Mouse (Mus musculus): ENCODE results near the gene Gm9507. TPM values are rescaled to one million over a fixed set of nuclear protein-coding genes. Genes with fewer than 3 reads are reported as not detected.
"Not testable (repeated sequence)": the region's sequence is repeated elsewhere in the genome, so short reads cannot be mapped to it uniquely, and the experiment has no call there.

Gene Gm9507
- polyA plus RNA-seq, 1 experiment from 2014 or later = not detected

- Histone ChIP-seq H3K27me3 (replicated peaks) (no peaks in the 10 kb centered on the region), H3K9ac (no peak within 1 kb of the TSS), H3K4me1 (0 out of 2 replicates have a peak, but pooled peaks cover 4% of the 10 kb centered on the region), H3K4me2 (no peak within 1 kb of the TSS), H3K4me3 (replicated peaks) (no peak within 1 kb of the TSS), H3K9me3 (no peaks in the 10 kb centered on the region), H3K27ac (no peak within 1 kb of the TSS), H3K36me3 (no peaks in the 10 kb centered on the region)
- no peak for ATAC-seq (ENCODE audit: insufficient read depth, low FRiP score, low read depth)
- 68% methylated on average over 8 of the region's 8 CpGs for WGBS
Measured at GRCm38 (mm10) chr10:77798921-77799508, 12.6 kb downstream of the Gm9507 start, which contains the start of gene Gm19668. Gm19668 (minus strand) TSS chr10:77799133.

GRCm38 (mm10) chr10:77798164-77798920, 13.3 kb downstream of the Gm9507 start:
- H3K36me3 ChIP-seq; H3K27me3 ChIP-seq (replicated peaks); H3K4me2 ChIP-seq; H3K4me3 ChIP-seq (replicated peaks); H3K27ac ChIP-seq; H3K9me3 ChIP-seq; ATAC-seq (ENCODE audit: insufficient read depth, low FRiP score, low read depth); H3K9ac ChIP-seq; H3K4me1 ChIP-seq: not testable (repeated sequence)
- 53% methylated on average over 3 of the region's 3 CpGs for WGBS

- H3K27me3 ChIP-seq (replicated peaks) = no peaks in the 10 kb centered on the region
- no peak overlapping the region for H3K4me2 ChIP-seq
- no peaks in the 10 kb centered on the region for H3K9me3 ChIP-seq
- no peak for ATAC-seq (ENCODE audit: insufficient read depth, low FRiP score, low read depth)
- H3K36me3 ChIP-seq = no peaks in the 10 kb centered on the region
- H3K27ac ChIP-seq = no peak overlapping the region
- WGBS = 24% methylated on average over 3 of the region's 3 CpGs
- no peak overlapping the region for H3K4me3 ChIP-seq (replicated peaks)
- 0 out of 2 replicates have a peak, but pooled peaks cover 4% of the 10 kb centered on the region for H3K4me1 ChIP-seq
- no peak overlapping the region for H3K9ac ChIP-seq
Measured at GRCm38 (mm10) chr10:77797677-77798076, 14.0 kb downstream of the Gm9507 start.

GRCm38 (mm10) chr10:77794976-77795375, 16.7 kb downstream of the Gm9507 start, which contains the start of gene Gm9639:
Gm9639 (minus strand) TSS chr10:77795076.
- Histone ChIP-seq H3K4me3 (replicated peaks) (no peak within 1 kb of the TSS), H3K36me3 (no peaks in the 10 kb centered on the region), H3K9ac (no peak within 1 kb of the TSS), H3K4me2 (no peak within 1 kb of the TSS), H3K4me1 (0 out of 2 replicates have a peak, but pooled peaks cover 4% of the 10 kb centered on the region), H3K27ac (no peak within 1 kb of the TSS), H3K9me3 (no peaks in the 10 kb centered on the region), H3K27me3 (replicated peaks) (no peaks in the 10 kb centered on the region)
- WGBS = 34% methylated on average over 2 of the region's 2 CpGs
- no peak for ATAC-seq (ENCODE audit: insufficient read depth, low FRiP score, low read depth)

GRCm38 (mm10) chr10:77788621-77789020, 23.0 kb downstream of the Gm9507 start:
- Histone ChIP-seq H3K36me3 (no peaks in the 10 kb centered on the region), H3K4me3 (replicated peaks) (no peak overlapping the region), H3K9ac (no peak overlapping the region), H3K4me2 (no peak overlapping the region), H3K9me3 (no peaks in the 10 kb centered on the region), H3K27ac (no peak overlapping the region), H3K27me3 (replicated peaks) (no peaks in the 10 kb centered on the region), H3K4me1 (no peaks in the 10 kb centered on the region)
- WGBS = 71% methylated on average over 2 of the region's 2 CpGs
- ATAC-seq (ENCODE audit: insufficient read depth, low FRiP score, low read depth) = no peak

- not testable (repeated sequence) for H3K4me3 ChIP-seq (replicated peaks); H3K4me1 ChIP-seq; H3K36me3 ChIP-seq; H3K27ac ChIP-seq; ATAC-seq (ENCODE audit: insufficient read depth, low FRiP score, low read depth); H3K9ac ChIP-seq; H3K9me3 ChIP-seq; H3K4me2 ChIP-seq; H3K27me3 ChIP-seq (replicated peaks)
- 36% methylated on average over 1 of the region's 1 CpGs for WGBS
Measured at GRCm38 (mm10) chr10:77787876-77788275, 23.8 kb downstream of the Gm9507 start, which contains the start of gene Gm7137. Gm7137 (minus strand) TSS chr10:77788200.

- not testable (repeated sequence) for H3K4me1 ChIP-seq; H3K9me3 ChIP-seq; H3K9ac ChIP-seq; ATAC-seq (ENCODE audit: insufficient read depth, low FRiP score, low read depth); H3K4me2 ChIP-seq; H3K36me3 ChIP-seq; H3K27me3 ChIP-seq (replicated peaks); H3K4me3 ChIP-seq (replicated peaks); H3K27ac ChIP-seq
- WGBS = 70% methylated on average over 3 of the region's 3 CpGs
Measured at GRCm38 (mm10) chr10:77783396-77783795, 28.2 kb downstream of the Gm9507 start.

GRCm38 (mm10) chr10:77782442-77782841, 29.2 kb downstream of the Gm9507 start, which contains the start of gene Gm3250:
Gm3250 (minus strand) TSS chr10:77782542.
- not testable (repeated sequence) for ATAC-seq (ENCODE audit: insufficient read depth, low FRiP score, low read depth); H3K9me3 ChIP-seq
- WGBS = 40% methylated on average over 1 of the region's 1 CpGs

GRCm38 (mm10) chr10:77776844-77777243, 34.8 kb downstream of the Gm9507 start, which contains the start of gene Gm7138:
Gm7138 (minus strand) TSS chr10:77776944.
- H3K4me2 ChIP-seq; H3K4me1 ChIP-seq; H3K9me3 ChIP-seq; ATAC-seq (ENCODE audit: insufficient read depth, low FRiP score, low read depth); H3K27me3 ChIP-seq (replicated peaks); H3K4me3 ChIP-seq (replicated peaks); H3K36me3 ChIP-seq; H3K27ac ChIP-seq; H3K9ac ChIP-seq: not testable (repeated sequence)
- WGBS = 76% methylated on average over 1 of the region's 1 CpGs

More at GRCm38 (mm10) chr10:77782442-77782841, 29.2 kb downstream of the Gm9507 start, which contains the start of gene Gm3250:
- H3K4me2 ChIP-seq; H3K4me1 ChIP-seq; H3K27me3 ChIP-seq (replicated peaks); H3K9ac ChIP-seq; H3K4me3 ChIP-seq (replicated peaks); H3K36me3 ChIP-seq; H3K27ac ChIP-seq: not testable (repeated sequence)

GRCm38 (mm10) chr10:77772142-77772541, 39.5 kb downstream of the Gm9507 start:
- H3K4me1 ChIP-seq; H3K4me3 ChIP-seq (replicated peaks); H3K27me3 ChIP-seq (replicated peaks); H3K4me2 ChIP-seq; H3K36me3 ChIP-seq; ATAC-seq (ENCODE audit: insufficient read depth, low FRiP score, low read depth); H3K9me3 ChIP-seq; H3K9ac ChIP-seq; H3K27ac ChIP-seq: not testable (repeated sequence)
- 85% methylated on average over 3 of the region's 3 CpGs for WGBS

GRCm38 (mm10) chr10:77771225-77771624, 40.4 kb downstream of the Gm9507 start, which contains the start of gene Gm3238:
Gm3238 (minus strand) TSS chr10:77771325.
- H3K9ac ChIP-seq; H3K4me2 ChIP-seq; H3K27me3 ChIP-seq (replicated peaks); H3K9me3 ChIP-seq; H3K27ac ChIP-seq; ATAC-seq (ENCODE audit: insufficient read depth, low FRiP score, low read depth); H3K36me3 ChIP-seq; H3K4me3 ChIP-seq (replicated peaks); H3K4me1 ChIP-seq: not testable (repeated sequence)
- 75% methylated on average over 1 of the region's 1 CpGs for WGBS

GRCm38 (mm10) chr10:77769727-77770126, 41.9 kb downstream of the Gm9507 start:
- H3K36me3 ChIP-seq = no peaks in the 10 kb centered on the region
- no peak overlapping the region for H3K27ac ChIP-seq
- no peaks in the 10 kb centered on the region for H3K4me1 ChIP-seq
- H3K4me3 ChIP-seq (replicated peaks) = no peak overlapping the region
- WGBS = 74% methylated on average over 1 of the region's 1 CpGs
- H3K9ac ChIP-seq = no peak overlapping the region
- ATAC-seq (ENCODE audit: insufficient read depth, low FRiP score, low read depth) = no peak
- no peaks in the 10 kb centered on the region for H3K9me3 ChIP-seq
- no peak overlapping the region for H3K4me2 ChIP-seq
- H3K27me3 ChIP-seq (replicated peaks) = no peaks in the 10 kb centered on the region
